In the genomic region with DNA sequence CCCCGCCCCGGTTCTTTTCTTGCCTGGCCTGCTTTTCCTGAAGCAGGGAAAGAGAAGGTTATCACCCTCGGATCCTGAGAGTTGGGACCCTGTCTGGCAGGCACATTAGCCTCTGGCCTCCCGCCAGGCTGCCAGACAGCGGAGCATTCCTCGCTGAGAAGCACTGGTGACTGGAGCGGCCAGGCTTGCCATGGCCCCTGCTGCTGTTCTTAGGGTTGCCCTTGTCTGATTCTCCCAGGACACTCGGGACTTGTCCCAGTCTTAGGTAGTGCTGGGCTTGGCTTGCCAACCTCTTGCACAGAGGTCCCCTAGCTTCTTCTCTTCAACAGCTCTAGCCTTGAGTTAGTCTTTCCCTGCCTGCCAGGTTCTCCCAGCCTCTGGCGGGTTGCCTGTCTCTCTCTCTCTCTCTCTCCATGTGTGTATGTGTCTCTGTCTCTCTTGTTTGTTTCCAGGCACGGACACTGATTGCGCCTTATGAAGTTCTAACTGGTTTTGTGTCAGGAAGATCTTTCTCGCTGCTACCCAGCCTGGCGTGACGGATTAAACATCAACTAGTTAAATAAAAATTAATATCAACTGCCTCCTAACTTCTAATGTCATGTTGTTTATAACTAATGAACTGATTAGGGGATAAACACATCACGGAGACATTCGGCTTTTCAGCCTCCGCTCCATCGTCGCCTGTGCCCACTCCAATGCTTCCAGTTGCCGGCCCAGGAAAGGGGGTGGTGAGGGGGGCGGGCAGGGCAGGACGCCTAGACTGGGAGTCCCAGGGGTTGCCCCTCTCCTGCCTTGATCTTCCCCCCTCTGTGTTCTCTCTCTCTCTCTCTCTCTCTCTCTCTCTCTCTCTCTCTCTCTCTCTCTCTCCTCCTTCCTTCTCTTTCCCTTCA, we compare ENCODE assay signal across 10 mouse cellular contexts. TPM values are rescaled to one million over a fixed set of nuclear protein-coding genes. Genes with fewer than 3 reads are reported as not detected.
A peak's percentile ranks its signal among the peaks of the same experiment; 100 is the strongest.
DNase-seq lines count a peak whose midpoint lies in the region; ATAC-seq lines count a peak whose summit lies in the region.
"Had no signal": no experiment of that assay in that cellular context is flagged by ENCODE, and none has a peak within 500 bp of the region (broad histone marks: within the 10 kb centered on the region; RNA-seq: fewer than 3 reads in every experiment).

No protein-coding gene starts in this region.

- peak; percentile 68 for ATAC-seq in lung, embryonic 16.5 days (ENCODE audit: low read depth)
- no peak for ATAC-seq in hindbrain, embryonic 11.5 days (ENCODE audit: low FRiP score)
- ATAC-seq in kidney, embryonic 16.5 days (ENCODE audit: low FRiP score, low TSS enrichment) = peak; percentile 47
- no peak for ATAC-seq in neural tube, embryonic 13.5 days (ENCODE audit: low read depth)

- H3K4me1 ChIP-seq in lung, embryonic 16.5 days (replicated peaks; ENCODE audit: control insufficient read depth, insufficient read depth, low read length) = peaks cover 16% of the 10 kb centered on the region
- H3K4me1 ChIP-seq in hindbrain, embryonic 11.5 days (replicated peaks; ENCODE audit: control insufficient read depth, insufficient read depth, low read length) = no peaks in the 10 kb centered on the region; the same call in none of the 2 replicates
- peaks cover 57% of the 10 kb centered on the region for H3K4me1 ChIP-seq in kidney, embryonic 16.5 days (ENCODE audit: insufficient read depth, low read length)
- H3K4me1 ChIP-seq in neural tube, embryonic 13.5 days (replicated peaks) = peaks cover 48% of the 10 kb centered on the region
- H3K4me1 ChIP-seq: liver, embryonic 13.5 days had no signal

- H3K4me3 ChIP-seq in lung, embryonic 16.5 days (ENCODE audit: low read length) = peak overlapping the region; percentile 42; the same call in 1 of the 2 replicates
- peak overlapping the region; percentile 20 for H3K4me3 ChIP-seq in hindbrain, embryonic 11.5 days (ENCODE audit: low read depth, low read length)
- H3K4me3 ChIP-seq in kidney, embryonic 16.5 days (ENCODE audit: low read length) = peak overlapping the region; percentile 50
- H3K4me3 ChIP-seq in neural tube, embryonic 13.5 days = peak overlapping the region; percentile 23

- H3K9me3 ChIP-seq in lung, embryonic 16.5 days (ENCODE audit: control insufficient read depth, low read length) = no peaks in the 10 kb centered on the region
- no peaks in the 10 kb centered on the region for H3K9me3 ChIP-seq in hindbrain, embryonic 11.5 days (ENCODE audit: control insufficient read depth, low read length)
- H3K9me3 ChIP-seq in kidney, embryonic 16.5 days (ENCODE audit: low read length) = no peaks in the 10 kb centered on the region
- H3K9me3 ChIP-seq in neural tube, embryonic 13.5 days = no peaks in the 10 kb centered on the region
- H3K9me3 ChIP-seq: liver, embryonic 13.5 days had no signal

- H3K27me3 ChIP-seq in lung, embryonic 16.5 days (ENCODE audit: control insufficient read depth, insufficient read depth, low read depth, low read length) = peaks cover 71% of the 10 kb centered on the region
- H3K27me3 ChIP-seq in hindbrain, embryonic 11.5 days (ENCODE audit: control insufficient read depth, insufficient read depth, low read length) = peaks cover 83% of the 10 kb centered on the region
- peaks cover 58% of the 10 kb centered on the region for H3K27me3 ChIP-seq in kidney, embryonic 16.5 days (ENCODE audit: insufficient read depth, low read length)
- peaks cover 100% of the 10 kb centered on the region for H3K27me3 ChIP-seq in neural tube, embryonic 13.5 days

- H3K36me3 ChIP-seq in lung, embryonic 16.5 days (ENCODE audit: control insufficient read depth, insufficient read depth, low read length) = no peaks in the 10 kb centered on the region
- H3K36me3 ChIP-seq in hindbrain, embryonic 11.5 days (ENCODE audit: control insufficient read depth, insufficient read depth, low read length) = no peaks in the 10 kb centered on the region
- no peaks in the 10 kb centered on the region for H3K36me3 ChIP-seq in kidney, embryonic 16.5 days (ENCODE audit: insufficient read depth, low read length)
- H3K36me3 ChIP-seq in neural tube, embryonic 13.5 days = no peaks in the 10 kb centered on the region
- H3K36me3 ChIP-seq: liver, embryonic 13.5 days had no signal

- no peak overlapping the region; the same call in 1 of the 2 replicates for H3K27ac ChIP-seq in lung, embryonic 16.5 days (ENCODE audit: low read length)
- peak overlapping the region; percentile 42; the same call in 1 of the 2 replicates for H3K27ac ChIP-seq in hindbrain, embryonic 11.5 days (ENCODE audit: low read depth, low read length)
- H3K27ac ChIP-seq in kidney, embryonic 16.5 days (ENCODE audit: low read length) = peak overlapping the region; percentile 99
- peak overlapping the region; percentile 79 for H3K27ac ChIP-seq in neural tube, embryonic 13.5 days (replicated peaks)
- H3K27ac ChIP-seq: liver, embryonic 13.5 days had no signal

- H3K9ac ChIP-seq in lung, embryonic 16.5 days (ENCODE audit: low read length) = no peak overlapping the region; the same call in 1 of the 2 replicates
- peak overlapping the region; percentile 28; the same call in 1 of the 2 replicates for H3K9ac ChIP-seq in hindbrain, embryonic 11.5 days (ENCODE audit: low read depth, low read length)
- H3K9ac ChIP-seq in kidney, embryonic 16.5 days (replicated peaks; ENCODE audit: low read length) = peak overlapping the region; percentile 76
- H3K9ac ChIP-seq in neural tube, embryonic 13.5 days = peak overlapping the region; percentile 54
- H3K9ac ChIP-seq: liver, embryonic 13.5 days had no signal

- H3K4me2 ChIP-seq in lung, embryonic 16.5 days (ENCODE audit: low read depth, low read length) = peak overlapping the region; percentile 62
- H3K4me2 ChIP-seq in hindbrain, embryonic 11.5 days (replicated peaks; ENCODE audit: low read depth, low read length) = 0 out of 2 replicates have a peak overlapping the region, but pooled peaks have one; percentile 32
- H3K4me2 ChIP-seq in kidney, embryonic 16.5 days (replicated peaks; ENCODE audit: low read depth, low read length) = peak overlapping the region; percentile 71
- H3K4me2 ChIP-seq in neural tube, embryonic 13.5 days = peak overlapping the region; percentile 51

- DNase-seq in lung, postnatal 36 days = no peak
- DNase-seq in hindbrain, embryonic 11.5 days (ENCODE audit: low spot score) = peak; percentile 62
- DNase-seq in thymus, postnatal 4 days = no peak
- no peak for DNase-seq in frontal cortex, postnatal 14 days (ENCODE audit: low spot score in 2 of 2)
- no peak for DNase-seq in left cerebral cortex, postnatal 36 days (ENCODE audit: low spot score in 2 of 2)
- DNase-seq: liver, embryonic 13.5 days had no signal

- intact Hi-C loops in left cerebral cortex, postnatal 36 days (cut with DNase I) = loop anchor here (5.0 kb wide), 2 partner anchors 70 to 95 kb away; no protein-coding TSS in a partner anchor

- WGBS in lung, embryonic 16.5 days = 2% methylated on average over 22 of the region's 22 CpGs
- WGBS in hindbrain, embryonic 11.5 days = under 1% methylated on average over 22 of the region's 22 CpGs
- WGBS in kidney, embryonic 16.5 days = under 1% methylated on average over 22 of the region's 22 CpGs
- 3% methylated on average over 22 of the region's 22 CpGs for WGBS in neural tube, embryonic 13.5 days

RNA-seq across cellular contexts. Expression of a gene that starts 13.5 kb away (rescaled TPM):
- 0.05 TPM in 1 of 2 replicates, not detected in the other for polyA plus RNA-seq in lung, embryonic 16.5 days (2015; fragmentation: Nextera tagmentation; extraction: Ambion mirVana)
- 9.3 and 11.1 TPM in 2 replicates for polyA plus RNA-seq in hindbrain, embryonic 11.5 days (2014; fragmentation: Nextera tagmentation; extraction: Ambion mirVana)
- 23.8 and 33.2 TPM in 2 replicates for polyA plus RNA-seq in kidney, embryonic 16.5 days (2015; fragmentation: Nextera tagmentation; extraction: Ambion mirVana)
- polyA plus RNA-seq in neural tube, embryonic 13.5 days (2015; fragmentation: Nextera tagmentation; extraction: Ambion mirVana) = 25.2 and 28.2 TPM in 2 replicates
- under 1 TPM; 0.16 to 0.32 TPM for total RNA-seq in left cerebral cortex, postnatal 36 days (2021)
- total RNA-seq: gastrocnemius, adult 18-20 months had no signal
- polyA plus RNA-seq: liver, embryonic 13.5 days had no signal

Comparison
In these comparisons a context has a peak if more than half of its experiments do, and no peak if none do; other contexts are left out.
1. ATAC-seq: peak in lung, embryonic 16.5 days (single experiment) and kidney, embryonic 16.5 days (single experiment); none in hindbrain, embryonic 11.5 days (single experiment) and neural tube, embryonic 13.5 days (single experiment).
2. Peak in every context shown above with its lines, with median percentiles within 50 percentile points of each other: H3K4me2 ChIP-seq and H3K4me3 ChIP-seq.